Mouse (Mus musculus) liver, adult 2 months (tissue): ENCODE data around the gene Gjc2. TPM values are rescaled to one million over a fixed set of nuclear protein-coding genes. Genes with fewer than 3 reads are reported as not detected.

Source experiments
- DNase-seq: peaks from one replicate; pipeline ENCODE4 v3.0.0-alpha.2; 2011; ENCODE audit warnings: low read depth, low spot score; ENCODE audit errors: extremely low read depth
- H3K27ac ChIP-seq: fragments of 200-500 bp; replicated peaks from 2 replicates; pipeline ENCODE4 v1.5.1; 2012; ENCODE audit warnings: low read depth, mild to moderate bottlenecking, control low read depth, inconsistent platforms, low read length; ENCODE audit not compliant: insufficient read depth
- H3K27me3 ChIP-seq: fragments of 200-500 bp; 2 replicates; pipeline ENCODE4 v1.6.1; 2012; ENCODE audit warnings: mild to moderate bottlenecking, moderate library complexity, low read length, inconsistent platforms; ENCODE audit not compliant: control insufficient read depth, insufficient read depth
- H3K36me3 ChIP-seq: fragments of 200-500 bp; 2 replicates; pipeline ENCODE4 v1.6.1; 2012; ENCODE audit warnings: low read length, inconsistent platforms; ENCODE audit not compliant: control insufficient read depth, insufficient read depth
- H3K4me1 ChIP-seq: fragments of 200-500 bp; 2 replicates; pipeline ENCODE4 v1.6.1; 2011; ENCODE audit warnings: low read length; ENCODE audit not compliant: control insufficient read depth, insufficient read depth
- H3K4me3 ChIP-seq: fragments of 200-500 bp; 2 replicates; pipeline ENCODE4 v1.5.1; 2011; ENCODE audit warnings: low read depth, mild to moderate bottlenecking, control low read depth, low read length, moderate library complexity; ENCODE audit not compliant: insufficient read depth
- H3K79me2 ChIP-seq: fragments of 200-500 bp; 2 replicates; pipeline ENCODE4 v1.6.1; 2012; ENCODE audit warnings: inconsistent platforms, mild to moderate bottlenecking, low read length, moderate library complexity; ENCODE audit not compliant: control insufficient read depth, insufficient read depth
- H3K9ac ChIP-seq: fragments of 200-500 bp; 2 replicates; pipeline ENCODE4 v1.6.1; 2012; ENCODE audit warnings: low read depth, mild to moderate bottlenecking, control low read depth, inconsistent platforms, low read length
- CTCF ChIP-seq: fragments of 200-500 bp; IDR thresholded peaks from 2 replicates; pipeline ENCODE4 v1.5.1; 2011; ENCODE audit warnings: low read depth, low read length, control low read depth
- POLR2A ChIP-seq: fragments of 200-500 bp; IDR thresholded peaks from 2 replicates; pipeline ENCODE4 v1.6.1; 2011; ENCODE audit warnings: low read length, control low read depth; ENCODE audit not compliant: insufficient read depth; ENCODE audit errors: extremely low read depth
- WGBS: fragments of 180-500 bp; shearing (Covaris S2); methylation state at CpG from one replicate; pipeline ENCODE4 v1.1.7; 2018; 5-methylcytosine and 5-hydroxymethylcytosine counted together
- polyA plus RNA-seq: library from polyadenylated mRNA; depleted of rRNA; stranded (reverse); fragments of >200 nt; gene quantifications from 2 replicates; pipeline ENCODE4 v1.2.3, GENCODE M21; 2012
- total RNA-seq: library from RNA; depleted of rRNA; stranded (reverse); fragments of >200 nt; gene quantifications from 2 replicates; pipeline ENCODE4 v1.2.3, GENCODE M21; 2014

Gjc2 gene
- total and polyA plus RNA-seq, 2 experiments = 0.46 to 0.66 TPM

DNA sequence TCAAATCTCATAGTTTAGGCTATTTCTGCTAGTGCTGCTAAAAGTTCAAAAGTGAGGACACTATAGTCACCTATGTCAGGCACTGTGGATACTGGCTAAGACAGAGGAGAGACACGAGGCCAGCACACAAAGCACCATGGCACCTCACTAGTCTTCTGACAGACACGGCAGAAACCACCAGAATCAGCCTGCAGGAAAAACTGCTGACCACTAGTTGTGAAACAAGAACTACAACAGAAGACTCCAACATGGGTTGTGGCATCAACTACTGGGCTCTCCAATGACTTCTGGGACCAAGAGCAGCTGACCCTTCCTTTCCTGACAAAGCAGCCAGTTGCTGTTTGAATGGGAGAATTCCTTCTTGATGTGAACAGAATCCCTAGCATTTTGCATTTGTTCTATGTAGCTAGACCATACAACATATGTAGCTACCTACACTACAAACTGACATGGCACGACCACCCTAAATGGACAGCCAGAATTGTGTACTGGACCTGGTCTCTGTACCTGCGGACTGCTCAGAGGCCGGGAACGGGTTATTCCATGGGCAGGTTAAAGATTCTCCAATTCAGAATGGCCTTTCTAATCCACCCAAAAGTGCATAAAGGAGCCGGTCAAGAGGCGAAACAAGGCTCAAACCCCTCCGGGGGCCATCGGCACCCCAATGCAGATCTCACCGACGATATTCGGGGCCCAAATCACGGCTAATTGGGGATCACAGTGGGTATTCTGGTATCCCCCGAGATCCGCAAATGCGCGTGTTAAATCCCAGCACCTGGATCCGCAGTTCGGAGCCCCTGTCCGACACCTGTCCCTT is 44.0 kb upstream of the Gjc2 start:
- peak overlapping the region; percentile 97 for H3K27ac ChIP-seq
- H3K4me3 ChIP-seq = peak overlapping the region; percentile 94
- peak overlapping the region; percentile 99 for H3K9ac ChIP-seq
- peak; percentile 53 for DNase-seq
- no peaks in the 10 kb centered on the region for H3K27me3 ChIP-seq
- under 1% methylated on average over 21 of the region's 21 CpGs for WGBS
- H3K36me3 ChIP-seq = peaks cover 1% of the 10 kb centered on the region; the same call in 1 of the 2 replicates
- H3K4me1 ChIP-seq = peaks cover 33% of the 10 kb centered on the region
- TF ChIP-seq CTCF = no peak
- no peak for TF ChIP-seq POLR2A
- peaks cover 47% of the 10 kb centered on the region for H3K79me2 ChIP-seq

DNA sequence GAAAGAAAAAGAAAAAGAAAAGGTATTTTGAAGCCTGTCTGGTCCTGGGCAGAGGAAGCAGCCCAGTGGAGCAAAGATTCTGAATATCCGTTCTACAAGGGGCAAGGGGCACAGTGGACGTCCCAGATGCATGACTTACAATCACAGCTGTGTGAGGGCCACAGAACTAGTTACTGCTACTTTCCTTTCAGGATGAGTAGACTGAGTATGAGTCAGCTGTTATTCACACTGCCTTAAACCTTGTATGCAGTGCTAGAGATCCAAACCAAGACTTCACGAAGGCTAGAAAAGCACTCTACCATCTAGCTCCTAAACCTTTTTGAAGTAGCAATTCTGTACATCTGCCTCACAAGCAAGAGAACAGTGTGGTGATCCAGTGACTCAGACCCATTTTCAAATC is 43.2 kb upstream of the Gjc2 start:
- Histone ChIP-seq H3K36me3 (peaks cover 1% of the 10 kb centered on the region; the same call in 1 of the 2 replicates), H3K4me3 (peak overlapping the region; percentile 25; the same call in 1 of the 2 replicates), H3K27me3 (no peaks in the 10 kb centered on the region), H3K9ac (peak overlapping the region; percentile 99; the same call in 1 of the 2 replicates), H3K79me2 (peaks cover 53% of the 10 kb centered on the region), H3K4me1 (peaks cover 40% of the 10 kb centered on the region), H3K27ac (no peak overlapping the region)
- 3% methylated on average over 3 of the region's 3 CpGs for WGBS
- DNase-seq = no peak
- TF ChIP-seq POLR2A = no peak
- TF ChIP-seq CTCF = no peak

DNA sequence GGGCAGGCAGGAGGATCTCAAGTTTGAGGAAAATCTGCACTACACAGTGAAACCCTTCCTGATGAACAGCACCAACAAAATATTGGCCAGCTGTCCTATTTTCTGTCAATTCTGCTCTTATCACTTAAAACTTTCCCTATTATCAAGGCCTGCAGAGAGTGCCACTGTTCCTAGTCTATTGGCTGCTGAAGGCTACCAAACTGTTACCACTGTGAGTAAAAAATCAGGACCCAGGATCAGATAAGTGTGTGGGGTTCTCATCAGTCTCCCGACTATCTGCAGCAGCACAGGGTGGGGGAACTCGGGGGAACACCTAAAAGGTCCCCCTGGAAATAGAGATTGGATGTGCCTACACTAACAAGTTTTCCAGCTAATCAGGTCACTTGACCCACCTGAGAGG is 42.2 kb upstream of the Gjc2 start:
- Histone ChIP-seq H3K4me1 (peaks cover 42% of the 10 kb centered on the region), H3K9ac (peak overlapping the region; percentile 10; the same call in 1 of the 2 replicates)
- 17% methylated on average over 2 of the region's 2 CpGs for WGBS

GRCm38 (mm10) chr11:59224470-59224869 is 41.5 kb upstream of the Gjc2 start:
- peaks cover 45% of the 10 kb centered on the region for H3K4me1 ChIP-seq

More for the DNA sequence above, 42.2 kb upstream of the Gjc2 start:
- H3K27ac ChIP-seq = no peak overlapping the region
- DNase-seq = no peak
- H3K4me3 ChIP-seq = no peak overlapping the region
- H3K27me3 ChIP-seq = no peaks in the 10 kb centered on the region
- H3K79me2 ChIP-seq = peaks cover 63% of the 10 kb centered on the region
- H3K36me3 ChIP-seq = peaks cover 4% of the 10 kb centered on the region; the same call in 1 of the 2 replicates
- no peak for TF ChIP-seq POLR2A
- TF ChIP-seq CTCF = no peak

GRCm38 (mm10) chr11:59224025-59224424 is 41.0 kb upstream of the Gjc2 start:
- Histone ChIP-seq H3K36me3 (peaks cover 8% of the 10 kb centered on the region; the same call in 1 of the 2 replicates), H3K79me2 (peaks cover 68% of the 10 kb centered on the region), H3K27ac (no peak overlapping the region), H3K4me3 (no peak overlapping the region), H3K4me1 (peaks cover 46% of the 10 kb centered on the region), H3K27me3 (no peaks in the 10 kb centered on the region), H3K9ac (no peak overlapping the region)
- TF ChIP-seq POLR2A (no peak), CTCF (no peak)
- DNase-seq = no peak
- 59% methylated on average over 3 of the region's 3 CpGs for WGBS

More at GRCm38 (mm10) chr11:59224470-59224869, 41.5 kb upstream of the Gjc2 start:
- peaks cover 65% of the 10 kb centered on the region for H3K79me2 ChIP-seq
- 14% methylated on average over 2 of the region's 2 CpGs for WGBS
- TF ChIP-seq POLR2A = no peak
- no peak for TF ChIP-seq CTCF
- peaks cover 7% of the 10 kb centered on the region; the same call in 1 of the 2 replicates for H3K36me3 ChIP-seq
- no peak overlapping the region for H3K27ac ChIP-seq
- H3K27me3 ChIP-seq = no peaks in the 10 kb centered on the region
- H3K9ac ChIP-seq = no peak overlapping the region
- no peak overlapping the region for H3K4me3 ChIP-seq
- DNase-seq = no peak
